Mouse (Mus musculus): ENCODE measurements at regions not wholly inside any gene's neighbourhood (a gene's known extent, or its start where the extent isn't known, plus 50 kb on each side); places are given as distances from the start of the nearest gene placed in this dataset.

- in situ Hi-C loops (cut with MboI; ENCODE audit: low pct_unique_long_range_greater_than_20kb) = no loop called here
- no peak for TF ChIP-seq CTCF (IDR thresholded peaks at IDR 0.05)
- H3K27me3 ChIP-seq = no peaks in the 10 kb centered on the region
- ATAC-seq (no peak), DNase-seq (ENCODE audit: low read depth, low spot score) (no peak)
- ChIA-PET POLR2A (no interaction called here), CTCF (interaction anchor here (1.2 to 1.5 kb wide), 3 partner anchors 9 to 44 kb away, joined by 3 to 5 read pairs (median 3); no protein-coding TSS in a partner anchor)
These were observed 148.8 kb downstream of the Cdc42ep3 start for GRCm38 (mm10) chr17:79206111-79206510.

GRCm38 (mm10) chr17:79199814-79200491 lies 148.2 kb downstream of the Qpct start:
- ChIA-PET POLR2A (no interaction called here), CTCF (interaction anchor here (1.1 kb wide), 1 partner anchor 105 kb away, joined by 3 read pairs; no protein-coding TSS in a partner anchor)
- H3K27me3 ChIP-seq = no peaks in the 10 kb centered on the region
- in situ Hi-C loops (cut with MboI; ENCODE audit: low pct_unique_long_range_greater_than_20kb) = no loop called here
- DNase-seq (ENCODE audit: low read depth, low spot score) (no peak), ATAC-seq (no peak)
- TF ChIP-seq CTCF (IDR thresholded peaks at IDR 0.05) = no peak

- no peak for TF ChIP-seq CTCF (IDR thresholded peaks at IDR 0.05)
- ATAC-seq (no peak), DNase-seq (ENCODE audit: low read depth, low spot score) (no peak)
- ChIA-PET POLR2A (interaction anchor here (0.6 kb wide), 1 partner anchor 169 kb away, joined by 4 read pairs; no protein-coding TSS in a partner anchor), CTCF (no interaction called here)
- no peaks in the 10 kb centered on the region for H3K27me3 ChIP-seq
- in situ Hi-C loops (cut with MboI; ENCODE audit: low pct_unique_long_range_greater_than_20kb) = no loop called here
These were observed 140.2 kb downstream of the Qpct start for GRCm38 (mm10) chr17:79191871-79192373.

GRCm38 (mm10) chr17:79188282-79188681 lies 136.6 kb downstream of the Qpct start:
- ChIA-PET CTCF (no interaction called here), POLR2A (no interaction called here)
- H3K27me3 ChIP-seq = no peaks in the 10 kb centered on the region
- no peak for ATAC-seq
- in situ Hi-C loops (cut with MboI; ENCODE audit: low pct_unique_long_range_greater_than_20kb) = no loop called here
- DNase-seq (ENCODE audit: low read depth, low spot score) = no peak
- TF ChIP-seq CTCF (IDR thresholded peaks at IDR 0.05) = no peak

GRCm38 (mm10) chr17:79180277-79181130 lies 128.8 kb downstream of the Qpct start:
- DNase-seq (ENCODE audit: low read depth, low spot score) = no peak
- ChIA-PET CTCF (no interaction called here), POLR2A (no interaction called here)
- ATAC-seq = no peak
- H3K27me3 ChIP-seq = no peaks in the 10 kb centered on the region
- TF ChIP-seq CTCF (IDR thresholded peaks at IDR 0.05) = no peak
- in situ Hi-C loops (cut with MboI; ENCODE audit: low pct_unique_long_range_greater_than_20kb) = no loop called here

GRCm38 (mm10) chr17:79177259-79177658 lies 125.6 kb downstream of the Qpct start:
- DNase-seq (ENCODE audit: low read depth, low spot score) = no peak
- ATAC-seq = no peak
- in situ Hi-C loops (cut with MboI; ENCODE audit: low pct_unique_long_range_greater_than_20kb) = no loop called here
- ChIA-PET CTCF (interaction anchor here (0.8 kb wide), 1 partner anchor 9 kb away, joined by 3 read pairs; no protein-coding TSS in a partner anchor), POLR2A (no interaction called here)
- no peaks in the 10 kb centered on the region for H3K27me3 ChIP-seq
- no peak for TF ChIP-seq CTCF (IDR thresholded peaks at IDR 0.05)

- ChIA-PET CTCF (no interaction called here), POLR2A (no interaction called here)
- in situ Hi-C loops (cut with MboI; ENCODE audit: low pct_unique_long_range_greater_than_20kb) = no loop called here
- H3K27me3 ChIP-seq = no peaks in the 10 kb centered on the region
- ATAC-seq = no peak
- TF ChIP-seq CTCF (IDR thresholded peaks at IDR 0.05) = no peak
- DNase-seq (ENCODE audit: low read depth, low spot score) = no peak
These were observed 124.7 kb downstream of the Qpct start for GRCm38 (mm10) chr17:79176356-79176755.

- H3K27me3 ChIP-seq = no peaks in the 10 kb centered on the region
- ATAC-seq (no peak), DNase-seq (ENCODE audit: low read depth, low spot score) (no peak)
- ChIA-PET CTCF (no interaction called here), POLR2A (no interaction called here)
- TF ChIP-seq CTCF (IDR thresholded peaks at IDR 0.05) = no peak
- in situ Hi-C loops (cut with MboI; ENCODE audit: low pct_unique_long_range_greater_than_20kb) = no loop called here
These were observed 123.7 kb downstream of the Qpct start for GRCm38 (mm10) chr17:79175381-79175780.

- ChIA-PET POLR2A (interaction anchor here (0.6 kb wide), 1 partner anchor 366 kb away, joined by 4 read pairs; no protein-coding TSS in a partner anchor), CTCF (no interaction called here)
- no peaks in the 10 kb centered on the region for H3K27me3 ChIP-seq
- DNase-seq (ENCODE audit: low read depth, low spot score) = no peak
- ATAC-seq = no peak
- in situ Hi-C loops (cut with MboI; ENCODE audit: low pct_unique_long_range_greater_than_20kb) = loop anchor here (25.0 kb wide), 1 partner anchor 165 kb away; no protein-coding TSS in a partner anchor
- no peak for TF ChIP-seq CTCF (IDR thresholded peaks at IDR 0.05)
These were observed 120.6 kb downstream of the Qpct start for GRCm38 (mm10) chr17:79172328-79172727.

- TF ChIP-seq CTCF (IDR thresholded peaks at IDR 0.05) = no peak
- in situ Hi-C loops (cut with MboI; ENCODE audit: low pct_unique_long_range_greater_than_20kb) = loop anchor here (25.0 kb wide), 1 partner anchor 167 kb away; no protein-coding TSS in a partner anchor
- ChIA-PET CTCF (no interaction called here), POLR2A (no interaction called here)
- ATAC-seq = peak; percentile 51
- DNase-seq (ENCODE audit: low read depth, low spot score) = no peak
- no peaks in the 10 kb centered on the region for H3K27me3 ChIP-seq
These were observed 119.0 kb downstream of the Qpct start for GRCm38 (mm10) chr17:79170690-79171089.

GRCm38 (mm10) chr17:79167198-79167597 lies 115.5 kb downstream of the Qpct start:
- TF ChIP-seq CTCF (IDR thresholded peaks at IDR 0.05) = no peak
- CTCF ChIA-PET = interaction anchor here (0.9 kb wide), 1 partner anchor 10 kb away, joined by 3 read pairs; no protein-coding TSS in a partner anchor
- in situ Hi-C loops (cut with MboI; ENCODE audit: low pct_unique_long_range_greater_than_20kb) = loop anchor here (25.0 kb wide), 1 partner anchor 170 kb away; no protein-coding TSS in a partner anchor
- DNase-seq (ENCODE audit: low read depth, low spot score) (no peak), ATAC-seq (no peak)
- H3K27me3 ChIP-seq = no peaks in the 10 kb centered on the region
- POLR2A ChIA-PET = no interaction called here

All from Patski (cell line).